Mouse (Mus musculus) neural tube, embryonic 14.5 days (tissue): ENCODE data around the gene Olfr1423. TPM values are rescaled to one million over a fixed set of nuclear protein-coding genes. Genes with fewer than 3 reads are reported as not detected.
"Not testable (repeated sequence)": the region's sequence is repeated elsewhere in the genome, so short reads cannot be mapped to it uniquely, and the experiment has no call there.

Experiments
- ATAC-seq: fragments of 200-750 bp; cut with Nextera tagmentation; 2 replicates; pipeline ENCODE4 v1.8.0; 2017; ENCODE audit warnings: low read depth, mild to moderate bottlenecking, moderate TSS enrichment, moderate library complexity
- H3K27ac ChIP-seq: fragments of 300-500 bp; sonication (generic); 2 replicates; pipeline ENCODE4 v1.5.1; 2014; ENCODE audit warnings: low read depth, mild to moderate bottlenecking, control low read depth, low read length, moderate library complexity, mixed read lengths
- H3K27me3 ChIP-seq: fragments of 300-500 bp; sonication (generic); 2 replicates; pipeline ENCODE4 v1.6.1; 2014; ENCODE audit warnings: low read length; ENCODE audit not compliant: control insufficient read depth, insufficient read depth
- H3K36me3 ChIP-seq: fragments of 300-500 bp; sonication (generic); 2 replicates; pipeline ENCODE4 v1.6.1; 2014; ENCODE audit warnings: low read length, mixed read lengths; ENCODE audit not compliant: control insufficient read depth, insufficient read depth
- H3K4me1 ChIP-seq: fragments of 300-500 bp; sonication (generic); 2 replicates; pipeline ENCODE4 v1.6.1; 2014; ENCODE audit warnings: low read length; ENCODE audit not compliant: control insufficient read depth, insufficient read depth
- H3K4me2 ChIP-seq: fragments of 300-500 bp; sonication (generic); 2 replicates; pipeline ENCODE4 v1.6.1; 2014; ENCODE audit warnings: mild to moderate bottlenecking, low read depth, low read length, control low read depth
- H3K4me3 ChIP-seq: fragments of 300-500 bp; sonication (generic); 2 replicates; pipeline ENCODE4 v1.5.1; 2014; ENCODE audit warnings: low read depth, low read length, control low read depth, mixed read lengths
- H3K9ac ChIP-seq: fragments of 300-500 bp; sonication (generic); replicated peaks from 2 replicates; pipeline ENCODE4 v1.6.1; 2014; ENCODE audit warnings: low read depth, mild to moderate bottlenecking, control low read depth, low read length, mixed read lengths
- H3K9me3 ChIP-seq: fragments of 300-500 bp; sonication (generic); 2 replicates; pipeline ENCODE4 v1.6.1; 2016; ENCODE audit warnings: low read length; ENCODE audit not compliant: control insufficient read depth
- WGBS: fragments of 180-500 bp; shearing (Covaris S2); extraction: QIAGEN DNeasy Blood & Tissue Kit; methylation state at CpG from one replicate; pipeline ENCODE4 v1.1.7; 2014; 5-methylcytosine and 5-hydroxymethylcytosine counted together
- polyA plus RNA-seq: library from polyadenylated mRNA; unstranded; fragments of >200 nt; fragmentation: Nextera tagmentation; extraction: Ambion mirVana; gene quantifications from 2 replicates; pipeline ENCODE4 v1.2.1, GENCODE M21; 2014

The Olfr1423 gene
- polyA plus RNA-seq, 1 experiment from 2014 or later: not detected

- not testable (repeated sequence) for H3K4me3 ChIP-seq, H3K9ac ChIP-seq, H3K9me3 ChIP-seq, ATAC-seq, H3K4me1 ChIP-seq, H3K27me3 ChIP-seq, H3K27ac ChIP-seq, H3K4me2 ChIP-seq
- H3K36me3 ChIP-seq: peaks cover 75% of the 10 kb centered on the region
- 85% methylated on average over 5 of the region's 5 CpGs for WGBS
These were observed 56.5 kb downstream of the Olfr1423 start for GRCm38 (mm10) chr19:11984614-11985013.

Other genes starting within 250 kb of the Olfr1423 start
- gene Stx3, start 221.9 kb downstream of the Olfr1423 start, polyA plus RNA-seq: 13.2 and 16.9 TPM in 2 replicates
- 0.15 TPM in 1 of 2 replicates, not detected in the other for gene Olfr1417, start 202.1 kb downstream of the Olfr1423 start, polyA plus RNA-seq
- not detected in 2 replicates for gene Olfr1418, start 180.3 kb downstream of the Olfr1423 start, polyA plus RNA-seq
- gene Olfr1419, start 166.2 kb downstream of the Olfr1423 start, polyA plus RNA-seq: not detected in 2 replicates
- 0.12 and 0.28 TPM in 2 replicates for gene Olfr1420, start 154.8 kb downstream of the Olfr1423 start, polyA plus RNA-seq
- gene Patl1, start 128.9 kb downstream of the Olfr1423 start, polyA plus RNA-seq: 18.3 and 20.9 TPM in 2 replicates
- 7.6 and 7.7 TPM in 2 replicates for gene Osbp, start 75.4 kb downstream of the Olfr1423 start, polyA plus RNA-seq
- not detected in 2 replicates for gene Olfr1424, start 21.4 kb upstream of the Olfr1423 start, polyA plus RNA-seq
- gene Olfr1425, start 36.4 kb upstream of the Olfr1423 start, polyA plus RNA-seq: not detected in 2 replicates
- gene Olfr1426, start 50.7 kb upstream of the Olfr1423 start, polyA plus RNA-seq: not detected in 2 replicates
- gene Olfr1427, start 62.0 kb upstream of the Olfr1423 start, polyA plus RNA-seq: not detected in 2 replicates
- gene Olfr1428, start 74.6 kb upstream of the Olfr1423 start, polyA plus RNA-seq: not detected in 2 replicates
- not detected in 2 replicates for gene Olfr76, start 81.9 kb upstream of the Olfr1423 start, polyA plus RNA-seq
- not detected in 2 replicates for gene Olfr1555-ps1, start 128.8 kb upstream of the Olfr1423 start, polyA plus RNA-seq
- not detected in 2 replicates for gene Olfr1431, start 159.3 kb upstream of the Olfr1423 start, polyA plus RNA-seq
- gene Olfr1432, start 191.3 kb upstream of the Olfr1423 start, polyA plus RNA-seq: not detected in 2 replicates
- gene Olfr262, start 200.3 kb upstream of the Olfr1423 start, polyA plus RNA-seq: not detected in 2 replicates
- gene Olfr235, start 219.7 kb upstream of the Olfr1423 start, polyA plus RNA-seq: not detected in 2 replicates
- not detected in 2 replicates for gene Olfr1434, start 238.5 kb upstream of the Olfr1423 start, polyA plus RNA-seq